Mouse (Mus musculus) kidney, postnatal 10 days (tissue): ENCODE data around the gene Xaf1.
"Not testable (repeated sequence)": the region's sequence is repeated elsewhere in the genome, so short reads cannot be mapped to it uniquely, and the experiment has no call there.

Experiments used
- DNase-seq: peaks from one replicate; pipeline ENCODE4 v3.0.0; 2021; ENCODE audit warnings: mixed read lengths

The Xaf1 gene

DNA sequence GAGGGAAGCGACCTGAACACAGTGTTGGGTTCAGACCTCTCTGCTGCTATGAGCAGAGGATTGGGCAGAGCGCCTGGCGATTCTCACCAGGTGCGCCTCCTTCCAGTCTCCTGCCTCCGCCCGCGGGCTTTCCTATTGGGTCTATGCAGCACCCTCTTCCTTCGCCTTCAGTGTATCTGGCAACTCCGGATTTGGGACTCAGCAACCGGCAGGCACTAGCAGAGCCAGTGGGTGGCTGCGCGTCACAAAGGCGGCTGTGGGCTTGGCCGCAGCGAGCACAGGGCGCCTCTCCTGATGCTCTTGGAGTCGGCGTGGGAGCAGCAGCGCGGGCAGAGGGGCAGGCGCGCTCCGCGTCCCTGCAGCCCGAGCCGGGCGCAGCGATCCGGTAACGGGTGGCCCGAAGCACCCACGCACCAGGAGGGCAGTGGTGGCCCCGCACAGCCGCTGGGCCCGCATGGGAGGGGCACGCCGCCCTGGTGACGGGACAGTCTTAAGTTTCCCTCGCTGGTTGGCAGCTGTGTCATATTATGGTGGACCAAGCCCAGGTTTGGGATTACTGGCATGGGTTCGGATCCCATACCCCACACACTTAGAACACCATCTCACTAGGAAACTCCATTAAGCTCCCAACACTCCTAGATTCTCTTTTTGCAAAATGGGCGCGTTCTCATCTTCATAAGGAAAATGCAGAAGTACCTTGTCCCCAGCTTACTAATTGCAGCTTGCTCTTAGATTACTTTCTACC, 12.9 kb downstream of the Xaf1 start, which contains the start of gene Fbxo39:
TSS of gene Fbxo39 (plus strand) at position 294 of the 745 bp plus-strand sequence.
- peak; percentile 21 for DNase-seq

- DNase-seq: no peak
These were observed 16.6 kb downstream of the Xaf1 start for GRCm38 (mm10) chr11:72318026-72318425.

- peak; percentile 39 for DNase-seq
These were observed 23.0 kb downstream of the Xaf1 start for GRCm38 (mm10) chr11:72324431-72324830.

GRCm38 (mm10) chr11:72325701-72326100, 24.3 kb downstream of the Xaf1 start:
- no peak for DNase-seq

GRCm38 (mm10) chr11:72332951-72333667, 31.7 kb downstream of the Xaf1 start:
- peak; percentile 40 for DNase-seq

- no peak for DNase-seq
These were observed 33.2 kb downstream of the Xaf1 start for GRCm38 (mm10) chr11:72334653-72335052.

DNA sequence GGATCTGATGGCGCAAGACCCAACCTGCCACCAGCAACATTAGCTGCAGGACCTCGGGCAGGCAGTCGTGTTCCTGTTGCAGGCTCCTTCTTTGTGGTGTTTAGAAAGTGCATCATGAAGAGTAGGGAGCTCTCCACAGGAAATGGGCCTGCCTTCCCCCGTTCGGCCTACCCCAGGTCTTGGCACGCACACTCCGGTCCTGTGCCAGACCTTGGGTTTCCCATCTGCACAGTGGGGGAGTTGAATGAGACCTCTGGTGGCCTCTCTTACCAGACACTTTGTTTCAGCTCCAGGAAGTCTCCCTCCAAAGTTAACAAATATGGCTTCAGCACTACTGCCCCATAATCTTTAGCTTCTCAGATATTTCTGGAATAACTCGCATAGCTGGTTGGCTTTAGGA, 35.3 kb downstream of the Xaf1 start:
- DNase-seq: no peak

- peak; percentile 32 for DNase-seq
These were observed 37.0 kb downstream of the Xaf1 start for GRCm38 (mm10) chr11:72338437-72338871.

- DNase-seq: no peak
These were observed 38.3 kb downstream of the Xaf1 start for GRCm38 (mm10) chr11:72339716-72340115.

DNA sequence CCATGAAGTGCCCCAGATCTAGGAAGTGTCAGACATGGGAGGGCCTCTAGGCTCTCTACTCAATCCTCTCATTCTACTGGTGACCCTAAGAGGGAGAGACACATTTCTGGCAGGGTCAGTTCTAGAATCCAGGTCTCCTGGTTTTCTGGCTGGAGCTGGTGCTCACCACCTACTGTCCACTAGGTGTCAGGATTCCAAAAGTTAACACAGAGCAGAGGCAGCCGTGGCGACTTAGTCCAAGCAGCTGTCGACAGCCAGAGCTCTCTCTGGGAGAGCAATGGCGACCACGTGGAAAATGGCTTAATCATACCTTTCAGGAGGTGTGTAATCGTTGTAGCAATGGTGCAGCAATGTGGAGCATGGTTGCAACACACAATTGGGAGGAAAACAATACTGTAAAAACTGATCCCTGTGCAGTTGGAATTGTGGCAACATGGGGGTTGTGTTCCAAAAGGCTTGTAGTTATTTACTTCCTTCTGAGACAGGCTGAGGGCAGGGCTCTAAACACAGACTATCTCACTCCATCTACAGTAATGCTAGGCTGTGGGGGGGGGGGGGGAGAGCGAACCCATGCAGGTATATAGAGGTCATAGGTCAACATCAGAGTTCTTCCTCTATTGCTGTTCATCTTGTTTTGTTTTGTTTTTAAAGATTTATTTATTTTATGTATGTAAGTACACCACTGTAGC, 41.3 kb downstream of the Xaf1 start:
- peak; percentile 77 for DNase-seq

DNA sequence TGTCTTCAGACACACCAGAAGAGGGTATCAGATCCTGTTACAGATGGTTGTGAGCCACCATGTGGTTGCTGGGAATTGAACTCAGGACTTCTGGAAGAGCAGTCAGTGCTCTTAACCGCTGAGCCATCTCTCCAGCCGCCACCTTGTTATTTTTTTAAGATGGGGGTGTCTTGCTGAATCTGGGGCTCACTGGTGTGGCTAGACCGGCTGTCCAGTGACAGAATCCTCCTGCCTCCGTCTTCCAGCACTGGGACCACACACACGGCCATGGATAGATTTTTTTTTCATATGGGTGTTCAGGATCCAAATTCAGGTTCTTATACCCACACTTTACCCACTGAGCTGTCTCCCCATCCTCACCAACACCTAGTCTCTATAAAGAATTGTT, 41.8 kb downstream of the Xaf1 start:
- not testable (repeated sequence) for DNase-seq

DNA sequence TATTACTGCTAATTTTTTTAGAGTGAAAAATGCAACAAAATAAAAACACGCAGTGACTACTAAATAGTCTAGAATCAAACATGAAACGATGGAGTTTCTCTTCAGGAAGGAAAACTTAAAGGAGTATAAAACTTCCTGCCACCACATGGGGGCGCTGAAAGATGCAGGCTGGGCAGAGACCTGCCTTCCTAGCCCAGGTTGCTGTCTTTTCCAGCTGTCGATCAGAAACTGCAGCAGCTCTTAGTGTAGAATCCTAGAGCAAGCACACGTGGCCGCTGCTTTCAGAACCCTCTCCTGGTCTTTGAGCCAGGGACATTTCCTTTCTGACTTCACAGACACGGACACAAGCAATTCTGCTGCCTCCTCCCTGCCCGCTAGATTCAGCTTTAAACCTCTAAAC, 42.5 kb downstream of the Xaf1 start:
- DNase-seq: peak; percentile 79

DNA sequence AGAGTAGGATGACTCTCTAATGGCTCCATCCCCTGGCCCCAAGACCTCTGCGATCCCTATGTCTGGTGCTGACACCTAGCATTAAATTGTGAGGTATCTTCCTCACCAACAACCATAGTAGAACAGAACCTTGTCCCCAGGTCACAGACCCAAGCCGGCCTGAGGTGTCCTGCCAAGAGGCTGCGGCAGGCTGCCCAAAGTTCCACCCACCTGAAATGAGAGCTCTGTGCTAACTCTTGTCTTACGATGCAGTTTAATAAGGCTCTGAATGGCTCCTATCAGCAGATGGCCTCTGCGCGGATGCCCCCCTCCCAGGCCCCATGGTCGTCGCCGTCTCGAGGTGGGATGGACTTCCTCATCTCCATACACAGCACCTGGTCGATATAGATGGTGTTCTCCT, 43.1 kb downstream of the Xaf1 start:
- no peak for DNase-seq

- DNase-seq: peak; percentile 56
These were observed 47.1 kb downstream of the Xaf1 start for GRCm38 (mm10) chr11:72348563-72348962.

DNA sequence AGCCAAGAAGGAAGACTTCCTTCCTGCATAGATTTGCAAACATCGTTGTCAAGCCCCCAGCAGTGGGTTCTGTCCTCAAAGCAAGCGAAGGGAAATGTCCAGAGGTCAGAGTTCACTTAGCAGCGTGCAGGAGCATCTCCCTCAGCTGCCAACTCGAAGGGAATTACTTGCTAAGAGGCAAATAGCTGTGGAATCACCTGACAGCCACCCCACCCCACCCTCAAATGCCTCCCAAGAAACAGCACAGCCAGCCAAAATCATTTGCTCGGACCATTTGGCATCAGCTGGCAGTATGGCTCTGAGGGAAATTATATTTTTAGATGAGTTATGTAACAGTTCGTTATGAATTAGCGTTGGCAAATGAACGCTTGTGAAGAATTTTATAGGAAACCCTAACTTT, 47.6 kb downstream of the Xaf1 start:
- DNase-seq: peak; percentile 30

DNA sequence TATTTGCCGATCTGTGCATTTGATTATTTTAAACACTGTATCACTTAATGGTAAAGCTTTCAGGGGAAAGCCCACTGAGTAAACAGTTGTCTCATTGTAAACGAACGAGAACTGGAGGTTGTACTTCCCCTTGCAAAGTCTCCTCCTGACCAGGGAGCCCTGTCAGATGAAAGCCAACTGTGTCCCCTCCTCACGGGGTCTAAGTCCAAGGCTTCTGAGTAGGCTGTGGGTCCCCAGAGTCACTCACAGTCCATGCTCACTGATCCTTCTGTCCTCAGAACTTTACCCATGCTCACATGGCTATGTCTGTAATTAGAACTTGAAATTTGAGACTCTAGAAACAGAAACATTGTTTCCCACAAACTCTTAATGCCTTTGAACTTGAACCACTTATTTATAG, 48.2 kb downstream of the Xaf1 start:
- DNase-seq: no peak

DNA sequence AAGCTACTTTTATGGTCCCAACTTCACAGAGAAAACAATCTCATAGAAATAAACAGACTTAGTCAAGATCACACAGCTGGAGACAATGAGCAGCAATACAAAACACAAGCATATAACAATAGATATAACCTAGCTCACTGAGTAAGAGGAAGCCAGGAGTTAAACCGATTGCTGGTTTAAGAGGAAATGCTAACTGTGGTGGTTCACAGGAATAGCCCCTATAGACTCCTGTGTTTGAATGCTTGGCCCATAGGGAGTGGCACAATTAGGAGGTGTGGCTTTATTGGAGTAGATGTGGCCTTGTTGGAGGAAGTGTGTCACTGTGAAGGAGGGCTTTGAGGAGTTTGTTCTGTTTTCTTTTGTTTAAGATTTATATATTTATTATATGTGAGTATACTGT, 50.8 kb downstream of the Xaf1 start:
- DNase-seq: no peak

GRCm38 (mm10) chr11:72353186-72353585, 51.8 kb downstream of the Xaf1 start:
- no peak for DNase-seq

DNA sequence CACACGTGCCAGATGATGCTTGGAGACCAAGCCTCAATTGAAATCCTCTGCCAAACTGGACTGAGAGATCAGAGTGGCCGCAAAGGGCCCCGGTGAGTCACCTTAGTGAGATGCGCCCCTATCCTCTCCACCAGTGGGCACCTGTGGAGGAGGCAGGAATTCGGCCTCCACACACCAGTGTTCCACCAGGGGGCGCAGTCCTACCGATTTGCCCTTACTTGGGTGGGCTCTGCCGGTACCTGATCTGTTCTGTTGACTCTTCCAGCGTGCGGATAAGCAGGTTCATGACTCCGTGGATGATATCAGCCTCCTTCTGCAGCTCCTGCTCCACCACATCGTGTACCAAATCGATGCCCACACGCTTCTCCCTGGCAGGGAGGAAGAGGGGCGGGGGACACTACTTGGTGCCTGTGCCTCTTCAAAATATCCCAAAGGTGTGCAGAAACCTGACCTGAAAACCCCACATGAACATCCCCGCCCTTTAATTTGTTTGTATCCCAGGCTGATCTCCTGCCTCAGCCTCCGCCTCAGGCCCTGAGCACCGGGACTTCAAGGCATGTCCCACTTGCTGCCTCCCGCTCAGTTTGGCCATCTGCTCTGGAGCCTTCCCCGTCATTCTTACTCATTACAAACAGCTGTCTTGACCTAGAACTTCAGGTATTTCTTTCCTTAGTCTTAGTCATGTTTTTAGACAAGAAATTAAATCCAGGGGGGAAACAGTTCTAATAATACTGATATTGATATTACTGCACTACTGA, 53.7 kb downstream of the Xaf1 start:
- peak; percentile 89 for DNase-seq

DNA sequence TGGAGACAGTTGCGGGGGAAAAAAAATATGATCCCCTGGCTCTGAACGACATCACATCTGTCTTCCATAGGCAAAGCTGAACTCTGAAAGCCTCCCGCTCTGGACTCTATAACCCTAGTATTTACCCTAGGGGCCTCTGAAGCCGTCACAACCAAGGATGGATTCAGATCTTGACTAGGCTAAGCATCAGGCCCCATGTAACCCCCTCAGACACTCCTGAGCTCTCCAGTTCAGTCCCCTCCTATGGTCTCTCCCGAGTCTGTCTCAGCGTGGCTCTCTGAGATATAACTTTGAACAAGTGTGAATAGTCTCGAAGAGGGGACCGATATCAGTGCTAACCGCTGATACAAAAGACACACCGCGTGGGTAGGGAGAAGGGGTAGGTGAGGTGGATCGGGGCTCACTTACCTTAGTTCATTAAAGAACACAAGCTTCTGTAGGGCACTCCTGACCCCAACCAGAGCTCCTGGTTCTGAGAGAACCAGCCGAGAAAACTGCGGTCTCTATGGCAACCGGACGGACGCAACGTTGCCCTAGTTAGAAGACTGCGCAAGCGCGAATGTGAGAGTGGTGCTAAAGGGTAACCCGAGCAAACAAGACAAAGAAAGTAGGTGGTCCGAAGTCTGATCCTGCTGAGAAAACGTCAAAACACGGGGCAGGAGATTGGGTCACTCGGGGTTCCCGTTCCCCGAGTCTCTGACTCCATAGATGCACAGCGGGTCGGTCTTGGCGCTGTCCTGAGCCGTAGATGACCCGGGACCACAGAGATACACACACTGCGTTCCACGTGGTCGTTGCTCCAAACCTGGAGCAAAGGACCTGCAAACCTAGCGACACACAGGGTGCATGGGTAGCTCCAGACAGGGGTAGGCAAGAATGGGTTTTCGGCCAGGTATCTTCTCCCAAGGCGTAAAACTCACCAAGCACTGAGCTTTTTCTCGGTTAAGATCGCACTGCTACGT, 60.2 kb downstream of the Xaf1 start:
- DNase-seq: peak; percentile 83

GRCm38 (mm10) chr11:72362347-72362741, 60.9 kb downstream of the Xaf1 start, which contains the start of gene Tekt1:
TSS of gene Tekt1 (minus strand) at chr11:72362442.
- no peak for DNase-seq
